ENCODE assay signal across 16 mouse cellular contexts in the genomic region with DNA sequence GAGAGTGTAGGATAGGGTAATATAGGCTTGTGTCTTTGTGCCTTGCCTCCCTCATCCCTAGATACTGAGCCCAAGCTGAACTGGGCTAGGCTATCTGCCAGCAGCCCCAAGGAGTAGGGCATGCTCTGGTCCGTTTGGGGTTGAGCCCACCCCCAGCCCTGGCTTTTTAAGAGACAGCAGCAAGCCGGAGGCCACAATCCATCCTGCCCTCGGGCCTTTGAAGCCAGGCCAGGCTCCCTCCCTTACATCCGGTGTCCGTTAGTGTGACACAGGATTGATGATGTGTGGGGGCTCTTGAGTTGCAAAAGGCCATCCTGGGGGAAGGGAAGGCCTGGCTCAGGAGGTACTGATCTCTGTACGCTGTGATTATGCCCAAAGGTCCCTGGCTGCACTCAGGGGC. TPM values are rescaled to one million over a fixed set of nuclear protein-coding genes. Genes with fewer than 3 reads are reported as not detected.
DNase-seq lines count a peak whose midpoint lies in the region; ATAC-seq and TF ChIP-seq lines count a peak whose summit lies in the region.
"Had no signal": no experiment of that assay in that cellular context is flagged by ENCODE, and none has a peak within 500 bp of the region (broad histone marks: within the 10 kb centered on the region; RNA-seq: fewer than 3 reads in every experiment).

No protein-coding gene starts in this region.

- no peaks in the 10 kb centered on the region for H3K27me3 ChIP-seq in lung, postnatal 0 days (replicated peaks; ENCODE audit: insufficient read depth, low read length)
- H3K27me3 ChIP-seq in midbrain, postnatal 0 days (ENCODE audit: insufficient read depth, low read length) = no peaks in the 10 kb centered on the region
- no peaks in the 10 kb centered on the region for H3K27me3 ChIP-seq in midbrain, embryonic 10.5 days (ENCODE audit: low read depth, poor library complexity, severe bottlenecking)
- H3K27me3 ChIP-seq: CH12.LX; forebrain, embryonic 12.5 days; heart, embryonic 12.5 days; liver, embryonic 12.5 days had no signal

- H3K9me3 ChIP-seq in lung, postnatal 0 days (ENCODE audit: low read length) = no peaks in the 10 kb centered on the region
- H3K9me3 ChIP-seq in midbrain, postnatal 0 days (ENCODE audit: low read length) = no peaks in the 10 kb centered on the region
- no peaks in the 10 kb centered on the region for H3K9me3 ChIP-seq in midbrain, embryonic 10.5 days (replicated peaks)
- H3K9me3 ChIP-seq: forebrain, embryonic 12.5 days; heart, embryonic 12.5 days; liver, embryonic 12.5 days had no signal

- H3K36me3 ChIP-seq in lung, postnatal 0 days (ENCODE audit: insufficient read depth, low read length) = peaks cover 44% of the 10 kb centered on the region
- H3K36me3 ChIP-seq in midbrain, postnatal 0 days (ENCODE audit: insufficient read depth, low read length) = peaks cover 82% of the 10 kb centered on the region
- H3K36me3 ChIP-seq in midbrain, embryonic 10.5 days = peaks cover 87% of the 10 kb centered on the region

- peak; percentile 61 for TF ChIP-seq EP300 in lung, postnatal 0 days (IDR thresholded peaks at IDR 0.05)

- no peak overlapping the region for H3K4me2 ChIP-seq in lung, postnatal 0 days (replicated peaks; ENCODE audit: low read depth, low read length)
- no peak overlapping the region for H3K4me2 ChIP-seq in midbrain, postnatal 0 days (ENCODE audit: low read depth, low read length, poor library complexity, severe bottlenecking)
- H3K4me2 ChIP-seq: forebrain, embryonic 12.5 days; heart, embryonic 12.5 days; liver, embryonic 12.5 days had no signal

- 0 out of 2 replicates have a peak, but pooled peaks cover 4% of the 10 kb centered on the region for H3K4me1 ChIP-seq in lung, postnatal 0 days (ENCODE audit: insufficient read depth, low read depth, low read length)
- no peaks in the 10 kb centered on the region for H3K4me1 ChIP-seq in midbrain, postnatal 0 days (ENCODE audit: insufficient read depth, low read length)
- H3K4me1 ChIP-seq in midbrain, embryonic 10.5 days = no peaks in the 10 kb centered on the region
- H3K4me1 ChIP-seq: forebrain, embryonic 12.5 days; liver, embryonic 12.5 days had no signal

- peak; percentile 25 for DNase-seq in embryo, embryonic 10 days (ENCODE audit: low spot score)
- no peak for DNase-seq in embryo, embryonic 10.5 days (ENCODE audit: low spot score)
- DNase-seq in adrenal gland, postnatal 10 days = peak; percentile 72
- DNase-seq in kidney, postnatal 25 days = peak; percentile 35 to 52
- DNase-seq in lung, postnatal 0 days (ENCODE audit: low spot score) = peak; percentile 73
- no peak for DNase-seq in midbrain, postnatal 0 days (ENCODE audit: low spot score)
- no peak for DNase-seq in left cerebral cortex, adult 11 months (ENCODE audit: low spot score)
- no peak for DNase-seq in midbrain, embryonic 10.5 days (ENCODE audit: low spot score)
- DNase-seq: cerebellum, postnatal 10 days; midbrain, embryonic 14.5 days had no signal

- peak; percentile 79 for ATAC-seq in lung, postnatal 0 days
- ATAC-seq in midbrain, postnatal 0 days (ENCODE audit: low FRiP score) = no peak
- ATAC-seq: hindbrain, embryonic 16.5 days; liver, embryonic 12.5 days had no signal

- no peak for TF ChIP-seq CTCF in lung, postnatal 0 days (IDR thresholded peaks at IDR 0.05)
- no peak for TF ChIP-seq CTCF in midbrain, postnatal 0 days (IDR thresholded peaks at IDR 0.05)

- H3K9ac ChIP-seq in lung, postnatal 0 days (replicated peaks; ENCODE audit: low read depth) = no peak overlapping the region
- H3K9ac ChIP-seq in midbrain, postnatal 0 days (replicated peaks; ENCODE audit: low read length, poor library complexity, severe bottlenecking) = no peak overlapping the region
- H3K9ac ChIP-seq: forebrain, embryonic 12.5 days; heart, embryonic 12.5 days; liver, embryonic 12.5 days had no signal

- WGBS in lung, postnatal 0 days = 31% methylated on average over 6 of the region's 6 CpGs
- WGBS in midbrain, postnatal 0 days = 88% methylated on average over 6 of the region's 6 CpGs
- 85% methylated on average over 6 of the region's 6 CpGs for whole genome bisulfite sequencing in midbrain, embryonic 10.5 days

- H3K27ac ChIP-seq in lung, postnatal 0 days (ENCODE audit: low read length) = peak overlapping the region; percentile 8; the same call in 1 of the 2 replicates
- no peak overlapping the region for H3K27ac ChIP-seq in midbrain, postnatal 0 days (ENCODE audit: low read depth, low read length)
- H3K27ac ChIP-seq in midbrain, embryonic 10.5 days (replicated peaks) = no peak overlapping the region
- H3K27ac ChIP-seq: forebrain, embryonic 12.5 days; liver, embryonic 12.5 days had no signal

- H3K4me3 ChIP-seq in lung, postnatal 0 days (ENCODE audit: low read depth, low read length) = no peak overlapping the region
- H3K4me3 ChIP-seq in midbrain, postnatal 0 days (ENCODE audit: low read depth, low read length) = no peak overlapping the region
- H3K4me3 ChIP-seq in midbrain, embryonic 10.5 days = no peak overlapping the region
- H3K4me3 ChIP-seq: forebrain, embryonic 12.5 days; heart, embryonic 12.5 days; liver, embryonic 12.5 days had no signal

RNA-seq across cellular contexts. Expression of gene Mrps18a, which starts 15.8 kb away (rescaled TPM):
- total RNA-seq in adrenal gland, postnatal 10 days (2021) = 100 to 1,000 TPM in 1 of 2 experiments, 10 to 100 TPM in 1; 100.0 to 108 TPM
- 96.4 and 103 TPM in 2 replicates for polyA plus RNA-seq in lung, postnatal 0 days (2015; fragmentation: Nextera tagmentation; extraction: Ambion mirVana)
- 63.7 and 84.4 TPM in 2 replicates for total RNA-seq in midbrain, postnatal 0 days (2014; rRNA removed)
- polyA plus RNA-seq in midbrain, postnatal 0 days (2015; fragmentation: Nextera tagmentation; extraction: Ambion mirVana) = 173 and 175 TPM in 2 replicates
- polyA plus RNA-seq in midbrain, embryonic 10.5 days (2016; fragmentation: Nextera tagmentation; extraction: Ambion mirVana) = 143 and 156 TPM in 2 replicates

RNA-seq across cellular contexts. Expression of gene Rsph9, which starts 17.4 kb away (rescaled TPM):
- total RNA-seq in adrenal gland, postnatal 10 days (2021) = 1 to 10 TPM; 5.0 to 6.3 TPM
- 31.7 and 32.4 TPM in 2 replicates for polyA plus RNA-seq in lung, postnatal 0 days (2015; fragmentation: Nextera tagmentation; extraction: Ambion mirVana)
- 55.6 and 68.4 TPM in 2 replicates for total RNA-seq in midbrain, postnatal 0 days (2014; rRNA removed)
- polyA plus RNA-seq in midbrain, postnatal 0 days (2015; fragmentation: Nextera tagmentation; extraction: Ambion mirVana) = 103 and 104 TPM in 2 replicates
- polyA plus RNA-seq in midbrain, embryonic 10.5 days (2016; fragmentation: Nextera tagmentation; extraction: Ambion mirVana) = 11.7 and 14.2 TPM in 2 replicates
- total RNA-seq: megakaryocyte progenitor cell, adult 5-6 weeks had no signal

RNA-seq across cellular contexts. Expression of gene Mad2l1bp, which starts 26.7 kb away (rescaled TPM):
- total RNA-seq in adrenal gland, postnatal 10 days (2021) = 10 to 100 TPM; 14.1 to 15.0 TPM
- polyA plus RNA-seq in lung, postnatal 0 days (2015; fragmentation: Nextera tagmentation; extraction: Ambion mirVana) = 43.5 and 44.6 TPM in 2 replicates
- 8.9 and 13.3 TPM in 2 replicates for total RNA-seq in midbrain, postnatal 0 days (2014; rRNA removed)
- polyA plus RNA-seq in midbrain, postnatal 0 days (2015; fragmentation: Nextera tagmentation; extraction: Ambion mirVana) = 16.7 and 18.2 TPM in 2 replicates
- polyA plus RNA-seq in midbrain, embryonic 10.5 days (2016; fragmentation: Nextera tagmentation; extraction: Ambion mirVana) = 36.1 and 40.1 TPM in 2 replicates

RNA-seq across cellular contexts. Expression of gene Gtpbp2, which starts 34.2 kb away (rescaled TPM):
- 10 to 100 TPM; 66.5 to 94.0 TPM for total RNA-seq in adrenal gland, postnatal 10 days (2021)
- polyA plus RNA-seq in lung, postnatal 0 days (2015; fragmentation: Nextera tagmentation; extraction: Ambion mirVana) = 38.8 and 39.5 TPM in 2 replicates
- 72.3 and 82.2 TPM in 2 replicates for total RNA-seq in midbrain, postnatal 0 days (2014; rRNA removed)
- 25.9 TPM in 2 replicates for polyA plus RNA-seq in midbrain, postnatal 0 days (2015; fragmentation: Nextera tagmentation; extraction: Ambion mirVana)
- 28.2 and 31.0 TPM in 2 replicates for polyA plus RNA-seq in midbrain, embryonic 10.5 days (2016; fragmentation: Nextera tagmentation; extraction: Ambion mirVana)

Comparison
In these comparisons a context has a peak if more than half of its experiments do, and no peak if none do; other contexts are left out.
1. DNase-seq: peak in embryo, embryonic 10 days (single experiment), adrenal gland, postnatal 10 days (single experiment), kidney, postnatal 25 days (2 of 2) and lung, postnatal 0 days (single experiment); none in embryo, embryonic 10.5 days (single experiment), midbrain, postnatal 0 days (single experiment), left cerebral cortex, adult 11 months (single experiment) and midbrain, embryonic 10.5 days (single experiment).